Mouse (Mus musculus) large intestine, adult 2 months (tissue): ENCODE measurements around the gene Stat5a. TPM values are rescaled to one million over a fixed set of nuclear protein-coding genes. Genes with fewer than 3 reads are reported as not detected.

Source experiments
- DNase-seq: peaks from one replicate; pipeline ENCODE4 v3.0.0-alpha.2; 2012; ENCODE audit warnings: low read depth, low spot score
- WGBS: fragments of 180-500 bp; shearing (Covaris S2); methylation state at CpG from one replicate; pipeline ENCODE4 v1.1.7; 2018; 5-methylcytosine and 5-hydroxymethylcytosine counted together
- polyA plus RNA-seq: library from polyadenylated mRNA; depleted of rRNA; stranded (reverse); fragments of >200 nt; gene quantifications from 2 replicates; pipeline ENCODE4 v1.2.3, GENCODE M21; 2012; rRNA removed

Stat5a gene
- 6.4 and 8.3 TPM in 2 replicates for polyA plus RNA-seq

DNA sequence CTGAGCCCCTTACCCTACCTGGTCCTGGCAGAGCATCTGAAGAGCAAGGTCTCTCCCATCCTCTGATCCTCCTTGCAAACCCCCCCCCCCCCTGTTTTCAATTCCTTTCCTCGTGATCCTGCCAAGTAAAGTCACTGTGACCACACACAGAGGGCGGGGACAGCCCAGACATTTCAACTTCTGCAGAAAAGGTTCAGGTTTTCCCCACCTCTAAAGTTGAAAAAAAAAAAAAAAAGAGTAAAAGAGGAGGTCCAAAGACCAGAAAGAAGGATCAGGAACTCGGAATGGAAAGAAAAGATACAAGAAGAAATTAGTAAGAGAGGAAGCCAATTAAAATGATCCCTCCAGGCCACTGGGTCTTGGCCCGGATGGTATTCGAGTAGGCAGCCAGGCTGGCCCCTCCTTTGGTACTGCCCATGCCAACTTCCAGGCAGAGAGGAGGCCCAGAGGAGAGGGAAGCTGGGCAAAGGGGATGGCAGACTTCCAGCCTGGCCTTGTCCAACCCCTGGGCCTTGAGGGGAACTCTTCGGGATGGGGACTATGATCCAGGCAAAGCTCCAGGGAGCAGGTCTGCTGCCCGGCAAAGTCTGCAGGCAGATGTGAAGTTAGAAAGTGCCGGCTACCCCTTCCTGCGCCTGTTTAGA is at the start of gene Stat5a:
Gene Stat5a, plus strand, starts transcription at position 417 of the 644 bp plus-strand sequence.
- DNase-seq, result no peak
- WGBS, result 23% methylated on average over 9 of the region's 9 CpGs

DNA sequence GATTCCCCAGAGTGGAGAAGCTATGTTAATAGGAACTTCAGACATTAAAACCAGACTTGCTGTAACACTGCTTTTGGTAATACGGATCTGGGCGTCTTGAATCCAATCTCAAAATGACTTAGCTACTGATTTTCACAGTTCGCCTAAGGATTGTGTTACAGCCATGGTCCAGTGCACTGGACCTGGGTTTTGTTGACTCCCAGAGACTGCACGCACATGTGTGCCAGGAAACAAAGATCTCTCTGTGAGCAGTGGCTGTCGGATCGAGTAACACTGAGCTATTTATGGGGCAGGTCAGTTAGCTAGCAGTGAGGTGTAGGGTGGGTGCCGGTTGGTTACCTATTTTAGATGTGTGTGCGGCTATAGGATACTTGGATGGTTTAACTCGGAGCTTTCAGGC is 48.6 kb upstream of the Stat5a start:
- 76% methylated on average over 9 of the region's 9 CpGs for WGBS
- DNase-seq, result no peak

DNA sequence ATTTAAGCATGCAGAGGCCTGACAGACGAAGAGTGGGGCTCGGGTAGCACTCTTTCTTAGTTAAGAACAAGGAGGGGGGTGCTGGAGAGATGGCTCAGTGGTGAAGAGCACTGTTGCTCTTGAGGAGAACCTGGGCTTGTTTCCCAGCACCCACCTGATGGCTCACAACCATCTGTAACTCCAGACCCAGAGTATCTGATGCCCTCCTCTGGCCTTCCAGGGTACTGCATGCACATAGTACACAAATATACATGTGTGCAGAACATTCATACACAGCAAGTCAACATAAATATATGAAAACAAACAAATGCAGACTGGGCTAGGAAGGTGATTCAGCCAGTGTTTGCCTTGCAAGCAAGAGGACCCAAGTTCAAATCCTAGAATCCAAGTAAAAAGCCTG is 48.0 kb upstream of the Stat5a start:
- 100% methylated on average over 2 of the region's 2 CpGs for WGBS
- DNase-seq, result no peak

DNA sequence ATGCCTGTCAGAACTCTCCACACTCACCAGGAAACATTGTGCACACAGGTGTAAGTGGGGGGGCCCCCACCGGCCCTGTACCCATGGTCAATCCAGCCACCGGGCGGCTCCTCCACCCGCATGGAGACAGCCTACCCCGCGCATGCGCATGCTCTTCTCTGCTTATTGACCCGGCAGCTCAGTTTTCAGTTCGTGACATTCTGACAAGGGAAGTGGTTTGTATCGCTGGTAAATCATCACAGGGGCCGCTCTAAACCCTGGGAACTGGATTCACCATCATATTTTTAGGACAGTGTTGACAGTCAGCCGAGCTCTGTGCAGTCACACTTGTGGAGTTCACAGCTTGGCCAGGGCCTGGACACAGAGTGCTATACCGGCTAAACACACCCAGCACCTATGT is 44.7 kb upstream of the Stat5a start:
- no peak for DNase-seq
- 15% methylated on average over 13 of the region's 13 CpGs for WGBS

DNA sequence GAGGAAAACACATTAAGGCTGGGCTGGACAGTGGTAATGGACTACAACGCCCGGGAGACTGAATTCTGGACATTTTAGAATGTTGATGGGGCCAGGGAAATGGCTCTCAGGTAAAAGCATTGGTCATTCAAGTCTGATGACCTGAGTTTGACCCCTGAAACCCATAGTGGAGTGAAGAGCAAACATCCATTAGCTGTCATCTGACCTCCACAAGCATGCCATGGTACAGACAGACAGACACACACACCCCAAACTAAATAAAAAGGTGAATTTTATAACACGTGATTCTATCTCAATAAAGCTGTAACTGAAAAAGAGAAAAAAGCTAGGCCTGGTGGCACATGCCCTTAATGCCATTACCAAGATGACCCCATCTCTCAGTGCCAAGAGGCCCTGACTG is 42.8 kb upstream of the Stat5a start:
- no peak for DNase-seq
- 51% methylated on average over 3 of the region's 3 CpGs for WGBS

DNA sequence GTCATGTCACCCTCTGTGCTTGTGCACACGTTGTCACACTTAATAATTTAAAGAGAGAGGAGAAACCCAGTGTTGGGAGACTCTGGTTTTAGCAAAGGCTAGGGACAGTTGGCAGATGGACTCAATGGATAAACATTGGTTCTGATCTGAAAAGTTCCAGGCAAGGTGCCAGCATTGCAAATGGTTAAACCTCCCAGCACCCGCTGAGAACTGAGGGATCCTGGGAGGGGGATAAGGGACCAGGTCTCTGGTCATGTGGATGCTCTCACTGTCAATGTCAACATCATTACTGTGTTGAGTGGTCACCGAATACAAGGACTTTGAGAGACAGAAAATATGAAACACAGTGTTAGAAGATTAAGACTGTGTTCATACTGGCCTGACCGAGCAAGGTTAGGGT is 42.4 kb upstream of the Stat5a start:
- no peak for DNase-seq
- 49% methylated on average over 4 of the region's 4 CpGs for WGBS

DNA sequence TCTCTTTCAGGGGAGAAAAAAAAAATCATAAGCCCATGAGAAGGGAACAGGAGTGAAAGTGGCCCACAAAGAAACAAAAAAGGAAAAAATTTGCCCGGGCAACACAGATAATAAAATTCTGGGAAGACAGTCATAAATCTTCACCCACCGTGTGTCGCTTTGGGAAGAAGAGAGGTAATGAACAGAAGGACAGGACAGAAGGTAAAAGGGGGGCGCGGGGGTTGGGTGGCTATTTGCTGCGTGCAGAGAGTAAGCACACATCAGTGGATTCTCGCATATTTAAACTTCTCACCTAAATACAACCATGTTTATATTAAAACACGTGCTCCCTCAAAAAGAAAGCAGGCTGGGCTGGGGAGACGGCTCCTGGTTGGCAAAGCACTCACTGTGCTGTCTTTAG is 41.8 kb upstream of the Stat5a start:
- 61% methylated on average over 9 of the region's 9 CpGs for WGBS

DNA sequence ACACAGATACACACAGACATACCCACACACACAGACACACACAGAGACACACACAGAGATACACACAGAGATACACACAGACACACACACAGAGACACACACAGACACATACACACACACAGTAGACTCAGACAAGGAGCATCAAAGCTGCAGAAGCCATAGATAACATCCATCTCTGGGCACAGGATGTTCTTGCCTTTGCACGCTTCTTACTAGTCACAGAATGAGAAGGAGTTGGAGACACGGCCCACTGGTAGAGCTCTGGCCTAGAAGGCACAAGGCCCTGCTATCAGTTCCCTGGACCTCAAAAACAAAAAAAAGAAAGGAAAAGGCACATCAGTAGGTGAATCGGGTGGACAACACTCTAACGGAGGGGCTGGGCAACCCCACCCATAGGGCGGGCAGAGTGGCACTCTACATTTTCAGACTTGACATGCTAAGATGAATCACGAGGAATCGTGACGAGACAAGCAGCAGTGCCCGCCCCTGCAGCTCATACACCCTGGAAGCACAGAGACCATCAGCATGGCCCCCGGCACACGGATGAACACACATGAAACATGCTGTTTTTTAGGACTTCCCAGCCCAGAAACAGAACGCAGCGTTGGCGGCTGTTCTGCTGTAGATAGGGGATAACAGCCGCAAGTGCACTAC is 40.7 kb upstream of the Stat5a start:
- WGBS, result 85% methylated on average over 15 of the region's 15 CpGs
- DNase-seq, result no peak

More for the DNA sequence above, 41.8 kb upstream of the Stat5a start:
- DNase-seq, result no peak

DNA sequence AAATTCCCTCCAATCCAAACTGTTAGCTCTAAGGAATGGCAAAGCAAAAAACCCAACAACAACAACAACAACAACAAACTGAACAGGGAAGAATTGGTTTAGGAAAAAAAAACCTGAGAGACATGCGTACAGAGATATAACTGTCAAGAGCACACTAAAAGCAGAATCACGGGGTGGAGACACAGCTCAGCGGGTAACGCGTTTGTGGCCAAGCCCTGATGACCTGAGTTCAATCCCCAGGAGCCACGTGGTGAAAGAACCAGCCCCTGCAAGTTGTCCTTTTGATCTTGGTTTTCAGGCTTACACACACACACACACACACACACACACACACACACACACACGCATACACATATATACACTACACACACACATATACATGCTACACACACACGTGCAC is 40.1 kb upstream of the Stat5a start:
- no peak for DNase-seq
- WGBS, result 57% methylated on average over 8 of the region's 8 CpGs

DNA sequence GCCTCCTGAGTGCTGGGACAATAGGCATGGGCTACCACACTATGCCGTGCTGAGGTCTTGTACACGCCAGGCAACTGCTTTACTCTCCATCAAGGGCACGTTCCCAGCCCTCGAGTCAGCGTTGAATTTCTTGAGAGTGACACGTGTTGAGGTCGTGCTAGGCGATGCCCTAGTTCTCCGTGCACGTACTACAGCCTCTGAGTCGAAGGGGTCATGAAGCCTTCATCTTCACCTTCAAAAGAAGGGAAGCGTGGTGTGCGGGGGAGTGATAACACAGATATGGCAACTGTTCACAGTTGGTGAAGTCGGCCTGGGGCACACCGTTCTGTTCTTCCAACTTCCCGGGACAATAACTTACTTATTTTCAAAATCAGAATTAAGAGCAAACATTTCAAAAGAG is 39.5 kb upstream of the Stat5a start:
- DNase-seq, result no peak

DNA sequence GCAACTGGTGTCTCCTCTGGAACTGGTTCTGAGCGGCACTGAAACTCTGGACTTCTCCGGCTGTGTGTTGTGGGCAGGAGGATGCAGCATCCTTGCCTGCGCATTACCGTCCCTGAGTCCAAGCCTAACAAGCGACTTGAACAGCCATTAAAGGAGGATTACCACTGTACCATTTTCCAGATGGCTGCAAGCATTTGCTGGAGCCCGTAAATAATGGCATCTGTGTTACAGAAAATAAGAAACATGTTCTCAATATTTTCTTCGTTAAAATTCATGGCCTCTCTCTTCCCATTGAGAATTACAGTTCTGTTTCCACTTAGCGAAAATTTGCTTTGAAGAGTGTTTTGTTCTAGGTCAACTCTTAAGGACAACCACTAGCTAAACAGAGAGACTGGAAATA is 39.1 kb upstream of the Stat5a start:
- WGBS, result 87% methylated on average over 8 of the region's 8 CpGs
- no peak for DNase-seq

More for the DNA sequence above, 39.5 kb upstream of the Stat5a start:
- WGBS, result 88% methylated on average over 16 of the region's 16 CpGs

DNA sequence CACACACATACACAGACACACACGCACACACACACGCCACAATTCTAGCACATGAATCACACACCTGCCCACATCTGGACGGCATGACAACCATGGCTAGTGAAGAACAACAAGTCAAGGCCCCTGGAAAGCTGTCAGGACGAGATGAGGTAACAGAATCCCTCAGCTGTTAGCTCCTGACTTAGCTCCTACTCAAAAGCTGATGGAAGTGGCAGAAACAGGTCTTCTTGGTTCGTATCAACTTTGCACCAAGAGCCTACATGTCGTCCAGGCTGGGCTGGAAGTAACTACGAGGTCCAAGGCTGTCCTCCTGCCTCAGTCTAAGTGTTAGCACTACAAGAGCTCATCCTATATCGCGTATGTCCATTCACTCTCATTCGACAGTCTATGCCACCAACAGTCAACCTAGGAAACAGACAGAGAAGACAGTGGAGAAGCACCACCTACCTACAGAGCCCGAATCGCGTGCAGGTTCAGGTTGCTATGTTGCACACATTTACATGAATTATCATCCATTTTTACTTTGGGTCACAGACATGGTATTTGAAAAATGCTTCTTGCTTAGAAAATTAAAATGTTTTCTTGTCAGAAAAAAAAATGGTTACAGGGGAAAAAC is 37.4 kb upstream of the Stat5a start:
- WGBS, result 87% methylated on average over 13 of the region's 13 CpGs
- no peak for DNase-seq

DNA sequence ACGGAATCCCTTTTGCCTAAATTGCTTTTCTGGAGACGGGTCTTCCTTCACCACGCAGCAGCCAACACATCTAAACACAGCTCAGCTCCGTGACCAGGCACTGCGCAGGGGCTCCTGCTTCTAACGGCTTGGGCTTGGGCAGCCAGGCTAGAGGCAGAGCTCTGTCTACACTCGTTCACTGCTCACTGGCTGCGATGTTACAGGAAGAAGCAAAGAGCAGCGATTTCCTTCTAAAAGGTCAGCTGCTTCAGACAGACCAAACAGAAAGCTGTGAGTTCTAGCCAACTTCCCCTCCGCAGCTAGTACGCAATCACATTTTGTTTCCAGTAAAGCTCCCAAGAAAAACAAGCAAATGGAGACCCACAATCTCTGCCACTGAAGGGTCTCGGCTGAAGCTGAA is 36.8 kb upstream of the Stat5a start:
- no peak for DNase-seq
- WGBS, result 51% methylated on average over 12 of the region's 12 CpGs

DNA sequence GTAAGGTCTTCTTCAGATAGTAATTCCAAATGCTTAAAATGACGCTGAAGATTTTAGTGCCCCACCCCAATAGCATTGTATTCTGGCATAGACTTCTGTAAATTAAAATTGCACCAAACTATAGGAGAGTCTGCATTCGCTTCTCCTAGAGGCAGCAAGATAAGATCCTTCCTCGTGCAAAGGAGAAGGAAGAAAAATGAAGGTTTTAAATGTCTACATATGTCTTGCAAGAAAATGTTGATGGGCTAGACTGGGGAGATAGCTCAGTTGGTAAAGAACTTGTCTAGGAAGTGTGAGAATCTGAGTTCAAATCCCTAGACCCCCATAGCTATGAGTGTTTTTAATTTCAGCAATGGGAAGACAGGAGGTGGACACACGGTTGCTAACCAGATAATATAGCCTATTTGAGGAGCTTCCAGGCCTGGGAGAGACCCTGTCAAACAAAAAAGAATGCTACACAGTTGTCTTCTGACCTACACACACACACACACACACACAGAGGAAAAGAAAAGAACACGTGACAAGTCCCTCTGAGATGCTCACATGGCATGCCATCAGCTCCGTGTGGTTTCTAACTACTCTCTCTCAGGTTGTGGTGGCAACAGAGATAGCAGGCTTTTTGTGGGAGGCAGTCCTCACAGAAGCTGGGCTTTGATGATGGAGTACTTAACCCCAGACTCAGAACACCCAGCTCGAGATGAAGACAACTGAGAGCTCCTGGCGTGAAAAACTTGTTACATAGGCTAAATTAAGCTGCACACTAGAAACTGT is 35.4 kb upstream of the Stat5a start:
- 81% methylated on average over 8 of the region's 8 CpGs for WGBS
- DNase-seq, result no peak

DNA sequence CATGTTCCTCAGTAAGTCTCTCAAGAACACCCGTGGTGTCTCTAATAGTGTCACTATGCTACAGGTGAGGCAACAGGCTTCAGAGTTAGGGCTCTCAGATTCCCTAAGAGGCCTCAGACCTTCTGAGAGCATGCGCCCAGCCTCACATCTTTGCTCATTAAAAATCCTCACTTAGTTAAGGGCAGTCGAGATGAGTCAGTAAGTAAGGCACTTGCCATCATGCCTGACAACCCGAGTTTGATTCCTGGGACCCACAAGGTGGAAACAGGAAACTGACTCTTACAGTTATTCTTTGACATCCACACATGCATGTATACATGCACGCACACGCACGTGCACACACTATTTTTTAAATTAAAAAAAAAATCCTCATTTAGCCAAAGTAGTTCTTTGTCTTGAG is 34.7 kb upstream of the Stat5a start:
- no peak for DNase-seq
- WGBS, result 80% methylated on average over 7 of the region's 7 CpGs

DNA sequence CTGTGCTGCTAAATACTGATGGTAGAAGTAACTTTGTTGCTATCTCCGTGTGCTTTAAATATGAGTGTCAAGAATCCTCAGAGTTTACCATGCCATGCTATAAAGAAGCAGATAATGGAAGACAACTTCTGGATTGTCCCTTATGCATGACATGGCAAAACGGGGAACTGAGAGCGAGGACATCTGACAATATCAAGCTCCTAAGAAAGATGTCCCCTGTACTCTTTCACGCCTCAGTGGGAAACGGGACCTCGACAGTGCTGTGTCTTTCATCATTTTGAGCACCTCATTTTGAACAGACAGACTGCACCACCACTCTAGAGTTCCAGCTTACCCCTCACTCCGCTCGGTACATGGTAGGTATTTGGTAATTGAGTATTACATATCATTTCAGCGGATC is 33.7 kb upstream of the Stat5a start:
- 91% methylated on average over 9 of the region's 9 CpGs for WGBS
- no peak for DNase-seq

DNA sequence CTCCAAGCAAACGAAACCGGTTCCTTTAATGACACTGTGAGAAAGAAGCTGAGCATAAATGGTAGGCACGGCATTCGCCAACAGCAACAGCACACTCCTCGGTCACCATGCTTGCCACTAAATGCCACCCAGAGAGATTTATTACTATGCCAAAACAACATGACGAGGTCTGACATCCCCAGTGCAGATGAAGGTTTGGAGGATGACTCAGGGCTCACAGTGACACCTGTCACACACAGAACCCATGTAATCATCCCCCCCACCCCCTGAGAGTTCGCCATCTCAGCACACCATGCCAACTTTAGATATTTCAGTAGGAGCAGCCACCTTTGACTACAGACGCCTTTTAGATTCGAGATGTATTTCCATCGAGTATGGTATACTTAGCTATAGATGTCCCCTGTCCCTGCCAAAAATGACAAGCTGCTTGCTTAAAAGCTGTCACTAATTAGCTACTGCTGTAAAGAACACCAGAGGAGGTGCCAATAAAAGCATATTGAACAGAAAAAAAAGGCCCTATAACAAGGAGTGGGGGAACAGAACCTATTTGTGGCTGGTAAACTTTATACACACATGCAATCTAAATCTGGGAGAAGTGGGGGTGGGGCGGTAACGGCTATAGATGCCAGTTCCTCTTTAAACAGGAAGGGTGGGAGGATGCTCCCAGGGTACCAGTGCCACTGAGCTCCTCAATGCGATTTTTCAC is 32.8 kb upstream of the Stat5a start:
- DNase-seq, result no peak
- 27% methylated on average over 13 of the region's 13 CpGs for WGBS

DNA sequence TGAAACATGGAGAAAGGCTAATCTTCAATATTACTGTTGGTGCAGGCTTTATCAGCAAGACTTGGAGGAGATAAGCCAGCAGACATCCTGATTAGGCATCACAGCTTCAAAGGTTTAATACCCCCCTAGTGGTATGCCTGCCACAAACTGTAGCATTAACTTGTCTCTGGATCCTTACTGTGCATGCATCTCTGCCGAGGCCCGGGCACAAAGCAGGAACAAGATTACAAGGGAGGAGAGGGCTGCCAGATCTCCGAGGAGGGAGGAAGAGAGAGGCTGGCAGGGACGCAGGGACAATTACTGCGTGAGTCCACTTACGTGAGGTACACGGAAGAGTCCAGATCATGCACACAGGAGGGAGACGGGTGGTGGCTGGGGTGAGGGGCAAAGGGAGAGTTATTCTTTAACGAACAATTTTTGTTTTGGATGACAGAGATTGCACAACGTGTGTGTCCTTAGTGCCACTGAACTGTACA is 30.4 kb upstream of the Stat5a start:
- DNase-seq, result no peak
- WGBS, result 18% methylated on average over 10 of the region's 10 CpGs

DNA sequence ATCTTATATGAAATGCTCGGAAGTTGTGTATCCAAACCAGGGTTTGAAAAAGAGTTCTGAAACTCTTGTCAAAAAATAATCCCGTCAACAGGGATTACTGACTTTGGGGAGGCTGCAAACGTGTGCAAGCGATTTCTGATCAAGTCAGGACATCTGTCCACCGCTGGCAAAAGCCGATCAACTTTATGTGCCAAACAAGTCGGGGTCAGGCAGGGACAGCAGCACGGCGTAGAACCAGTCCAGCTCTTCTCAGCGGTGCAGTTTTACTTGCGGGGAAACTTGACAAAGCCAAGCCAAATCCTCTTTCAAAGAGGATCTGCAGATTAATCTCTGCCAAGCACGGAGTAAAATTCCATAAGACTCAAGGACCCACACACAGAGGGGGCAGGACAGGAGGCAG is 29.5 kb upstream of the Stat5a start:
- WGBS, result 79% methylated on average over 12 of the region's 12 CpGs
- DNase-seq, result no peak

DNA sequence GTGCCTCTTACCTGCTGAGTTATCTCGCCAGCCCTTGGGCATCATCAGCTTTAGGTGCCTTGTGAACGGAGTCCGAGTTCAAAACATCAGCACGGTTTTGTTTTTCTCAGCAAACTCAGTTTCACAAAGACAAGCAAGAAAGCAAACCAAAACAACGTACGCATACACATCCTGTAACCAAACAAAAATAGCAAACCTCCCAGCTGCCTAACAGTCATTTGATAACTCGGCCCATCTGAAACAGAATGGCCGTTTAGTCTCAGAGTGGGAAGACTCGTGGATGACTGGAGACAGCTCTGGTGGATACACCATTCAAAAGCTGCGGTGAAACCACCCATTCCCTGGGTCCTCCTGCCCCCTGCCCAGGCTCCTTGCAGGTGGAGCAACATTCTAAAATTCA is 27.8 kb upstream of the Stat5a start:
- no peak for DNase-seq
- WGBS, result 82% methylated on average over 10 of the region's 10 CpGs
